Comparison of ENCODE assay signal across 8 mouse cellular contexts in the genomic region with DNA sequence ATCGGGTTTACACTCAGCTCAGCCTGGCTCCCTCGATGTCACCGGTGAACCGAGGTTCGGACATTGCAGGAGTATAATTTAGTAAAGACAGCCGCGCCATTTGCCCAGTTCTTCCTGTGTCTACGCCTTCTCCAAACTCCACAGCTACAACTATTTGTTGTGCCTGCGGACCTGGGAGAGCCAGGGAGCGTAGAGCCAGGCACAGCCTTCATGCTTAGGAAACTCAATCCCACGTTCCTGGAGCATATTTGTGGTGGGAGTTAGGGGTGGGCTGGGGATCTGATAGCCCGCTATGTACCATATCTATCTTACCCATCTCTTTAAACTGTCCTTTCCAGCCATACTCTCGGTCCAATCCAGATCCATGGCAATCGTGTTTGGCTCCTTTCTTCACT. TPM values are rescaled to one million over a fixed set of nuclear protein-coding genes. Genes with fewer than 3 reads are reported as not detected.
A peak's percentile ranks its signal among the peaks of the same experiment; 100 is the strongest.
DNase-seq lines count a peak whose midpoint lies in the region; ATAC-seq and TF ChIP-seq lines count a peak whose summit lies in the region.

No protein-coding gene starts in this region.

- WGBS in heart, embryonic 13.5 days: 2% methylated on average over 14 of the region's 14 CpGs
- 4% methylated on average over 14 of the region's 14 CpGs for WGBS in forebrain, embryonic 14.5 days
- WGBS in liver, embryonic 16.5 days (ENCODE audit: insufficient replicate concordance): under 1% methylated on average over 14 of the region's 14 CpGs

- H3K27ac ChIP-seq in heart, embryonic 13.5 days (replicated peaks): peak overlapping the region; percentile 98
- peak overlapping the region; percentile 79 for H3K27ac ChIP-seq in forebrain, embryonic 14.5 days (ENCODE audit: low read depth, low read length)
- H3K27ac ChIP-seq in liver, embryonic 16.5 days (ENCODE audit: low read length): peak overlapping the region; percentile 91

- H3K9ac ChIP-seq in heart, embryonic 13.5 days: peak overlapping the region; percentile 95
- H3K9ac ChIP-seq in forebrain, embryonic 14.5 days (ENCODE audit: low read length): peak overlapping the region; percentile 85
- peak overlapping the region; percentile 93 for H3K9ac ChIP-seq in liver, embryonic 16.5 days (ENCODE audit: low read depth, low read length)

- H3K4me2 ChIP-seq in heart, embryonic 13.5 days: peak overlapping the region; percentile 94
- H3K4me2 ChIP-seq in forebrain, embryonic 14.5 days (ENCODE audit: low read length): peak overlapping the region; percentile 90
- H3K4me2 ChIP-seq in liver, embryonic 16.5 days (ENCODE audit: low read depth, low read length): peak overlapping the region; percentile 76

- H3K4me3 ChIP-seq in heart, embryonic 13.5 days: peak overlapping the region; percentile 86
- peak overlapping the region; percentile 97 for H3K4me3 ChIP-seq in E14TG2a.4 (replicated peaks; ENCODE audit: low read length)
- peak overlapping the region; percentile 76 for H3K4me3 ChIP-seq in forebrain, embryonic 14.5 days (ENCODE audit: low read depth, low read length)
- peak overlapping the region; percentile 88 for H3K4me3 ChIP-seq in liver, embryonic 16.5 days (ENCODE audit: low read depth, low read length)

- no peaks in the 10 kb centered on the region for H3K9me3 ChIP-seq in heart, embryonic 13.5 days
- no peaks in the 10 kb centered on the region for H3K9me3 ChIP-seq in E14TG2a.4 (ENCODE audit: low read length)
- no peaks in the 10 kb centered on the region for H3K9me3 ChIP-seq in forebrain, embryonic 14.5 days (replicated peaks; ENCODE audit: control insufficient read depth, low read length)
- H3K9me3 ChIP-seq in liver, embryonic 16.5 days (replicated peaks; ENCODE audit: control insufficient read depth, low read length): no peaks in the 10 kb centered on the region

- no peak for ATAC-seq in heart, embryonic 13.5 days (ENCODE audit: extremely low read depth, insufficient number of reproducible peaks, low FRiP score, low TSS enrichment)
- no peak for ATAC-seq in forebrain, embryonic 14.5 days
- no peak for ATAC-seq in liver, embryonic 16.5 days (ENCODE audit: low read depth)

- H3K36me3 ChIP-seq in heart, embryonic 13.5 days: peaks cover 49% of the 10 kb centered on the region
- peaks cover 45% of the 10 kb centered on the region for H3K36me3 ChIP-seq in E14TG2a.4 (ENCODE audit: insufficient read depth, low read length)
- peaks cover 31% of the 10 kb centered on the region for H3K36me3 ChIP-seq in forebrain, embryonic 14.5 days (ENCODE audit: control insufficient read depth, insufficient read depth, low read length)
- peaks cover 11% of the 10 kb centered on the region for H3K36me3 ChIP-seq in liver, embryonic 16.5 days (ENCODE audit: control insufficient read depth, insufficient read depth)

- peaks cover 34% of the 10 kb centered on the region for H3K4me1 ChIP-seq in heart, embryonic 13.5 days
- H3K4me1 ChIP-seq in E14TG2a.4 (replicated peaks; ENCODE audit: low read depth, low read length): peaks cover 55% of the 10 kb centered on the region
- peaks cover 12% of the 10 kb centered on the region for H3K4me1 ChIP-seq in forebrain, embryonic 14.5 days (ENCODE audit: control insufficient read depth, insufficient read depth, low read length)
- H3K4me1 ChIP-seq in liver, embryonic 16.5 days (ENCODE audit: control insufficient read depth, low read depth, low read length): peaks cover 20% of the 10 kb centered on the region

- TF ChIP-seq CTCF in E14TG2a.4 (conservative IDR thresholded peaks at IDR 0.05; ENCODE audit: low read length): no peak

- DNase-seq in heart, adult 9 months (ENCODE audit: low spot score in 2 of 2): no peak
- DNase-seq in forebrain, embryonic 14.5 days (ENCODE audit: low spot score): no peak
- DNase-seq in embryo, embryonic 10.5 days (ENCODE audit: low spot score): no peak
- no peak for DNase-seq in embryo, embryonic 10 days (ENCODE audit: low spot score)
- DNase-seq in frontal cortex, postnatal 25 days (ENCODE audit: low spot score in 2 of 2): no peak

- no peaks in the 10 kb centered on the region for H3K27me3 ChIP-seq in heart, embryonic 13.5 days (replicated peaks)
- no peaks in the 10 kb centered on the region for H3K27me3 ChIP-seq in E14TG2a.4 (ENCODE audit: insufficient read depth, low read length)
- H3K27me3 ChIP-seq in forebrain, embryonic 14.5 days (replicated peaks; ENCODE audit: control insufficient read depth, insufficient read depth, low read length): no peaks in the 10 kb centered on the region
- no peaks in the 10 kb centered on the region for H3K27me3 ChIP-seq in liver, embryonic 16.5 days (ENCODE audit: control insufficient read depth, insufficient read depth, low read depth, low read length)

RNA-seq across cellular contexts. Expression of gene Ift20, which starts 0.5 kb away (rescaled TPM):
- polyA plus RNA-seq in heart, embryonic 13.5 days (2015; fragmentation: Nextera tagmentation; extraction: Ambion mirVana): 95.5 and 107 TPM in 2 replicates
- 118 and 126 TPM in 2 replicates for polyA plus RNA-seq in forebrain, embryonic 14.5 days (2014; fragmentation: Nextera tagmentation; extraction: Ambion mirVana)
- 61.2 and 61.4 TPM in 2 replicates for polyA plus RNA-seq in liver, embryonic 16.5 days (2015; fragmentation: Nextera tagmentation; extraction: Ambion mirVana)

RNA-seq across cellular contexts. Expression of gene Tnfaip1, which starts 0.6 kb away (rescaled TPM):
- 71.9 and 77.1 TPM in 2 replicates for polyA plus RNA-seq in heart, embryonic 13.5 days (2015; fragmentation: Nextera tagmentation; extraction: Ambion mirVana)
- 66.1 and 71.3 TPM in 2 replicates for polyA plus RNA-seq in forebrain, embryonic 14.5 days (2014; fragmentation: Nextera tagmentation; extraction: Ambion mirVana)
- polyA plus RNA-seq in liver, embryonic 16.5 days (2015; fragmentation: Nextera tagmentation; extraction: Ambion mirVana): 15.1 and 16.9 TPM in 2 replicates

RNA-seq across cellular contexts. Expression of gene Tmem97, which starts 13.9 kb away (rescaled TPM):
- 58.3 and 68.1 TPM in 2 replicates for polyA plus RNA-seq in heart, embryonic 13.5 days (2015; fragmentation: Nextera tagmentation; extraction: Ambion mirVana)
- 40.0 and 48.5 TPM in 2 replicates for polyA plus RNA-seq in forebrain, embryonic 14.5 days (2014; fragmentation: Nextera tagmentation; extraction: Ambion mirVana)
- polyA plus RNA-seq in liver, embryonic 16.5 days (2015; fragmentation: Nextera tagmentation; extraction: Ambion mirVana): 101 and 110 TPM in 2 replicates

RNA-seq across cellular contexts. Expression of gene Poldip2, which starts 24.7 kb away (rescaled TPM):
- 139 and 151 TPM in 2 replicates for polyA plus RNA-seq in heart, embryonic 13.5 days (2015; fragmentation: Nextera tagmentation; extraction: Ambion mirVana)
- 185 TPM in 2 replicates for polyA plus RNA-seq in forebrain, embryonic 14.5 days (2014; fragmentation: Nextera tagmentation; extraction: Ambion mirVana)
- polyA plus RNA-seq in liver, embryonic 16.5 days (2015; fragmentation: Nextera tagmentation; extraction: Ambion mirVana): 62.5 and 63.6 TPM in 2 replicates

RNA-seq across cellular contexts. Expression of gene Tmem199, which starts 24.7 kb away (rescaled TPM):
- 43.9 and 45.6 TPM in 2 replicates for polyA plus RNA-seq in heart, embryonic 13.5 days (2015; fragmentation: Nextera tagmentation; extraction: Ambion mirVana)
- polyA plus RNA-seq in forebrain, embryonic 14.5 days (2014; fragmentation: Nextera tagmentation; extraction: Ambion mirVana): 93.1 and 93.2 TPM in 2 replicates
- 17.0 and 17.2 TPM in 2 replicates for polyA plus RNA-seq in liver, embryonic 16.5 days (2015; fragmentation: Nextera tagmentation; extraction: Ambion mirVana)
